Mouse (Mus musculus): Measurements from ENCODE around the gene Ptbp2.
A peak's percentile ranks its signal among the peaks of the same experiment; 100 is the strongest.

Gene Ptbp2

GRCm38 (mm10) chr3:119784366-119784765, at the start of gene Ptbp2:
TSS of gene Ptbp2 (minus strand) at chr3:119784466.
- no peak for DNase-seq (ENCODE audit: low read depth, low spot score)

DNA sequence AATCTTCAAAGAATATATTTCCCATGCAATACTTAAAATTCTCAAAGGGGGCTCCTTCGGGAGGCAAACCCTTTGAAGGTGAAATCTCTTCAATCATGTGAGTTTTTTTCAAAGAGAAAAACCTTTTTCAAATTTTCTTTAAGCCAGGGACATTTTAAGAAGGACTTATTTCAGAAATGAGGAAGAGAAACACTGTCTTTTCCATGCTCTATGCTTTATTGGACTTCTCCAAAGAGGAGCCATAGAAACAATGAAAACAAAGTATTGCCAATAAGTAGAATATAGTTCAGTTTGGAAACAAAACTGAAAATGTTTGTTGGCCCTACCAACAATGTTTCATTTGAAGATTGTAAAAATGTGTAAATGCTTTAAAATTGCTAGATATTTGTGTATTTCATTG, 30.4 kb upstream of the Ptbp2 start:
- no peak for DNase-seq (ENCODE audit: low read depth, low spot score)

GRCm38 (mm10) chr3:119806123-119806522, 21.9 kb upstream of the Ptbp2 start:
- no peak for DNase-seq (ENCODE audit: low read depth, low spot score)

DNA sequence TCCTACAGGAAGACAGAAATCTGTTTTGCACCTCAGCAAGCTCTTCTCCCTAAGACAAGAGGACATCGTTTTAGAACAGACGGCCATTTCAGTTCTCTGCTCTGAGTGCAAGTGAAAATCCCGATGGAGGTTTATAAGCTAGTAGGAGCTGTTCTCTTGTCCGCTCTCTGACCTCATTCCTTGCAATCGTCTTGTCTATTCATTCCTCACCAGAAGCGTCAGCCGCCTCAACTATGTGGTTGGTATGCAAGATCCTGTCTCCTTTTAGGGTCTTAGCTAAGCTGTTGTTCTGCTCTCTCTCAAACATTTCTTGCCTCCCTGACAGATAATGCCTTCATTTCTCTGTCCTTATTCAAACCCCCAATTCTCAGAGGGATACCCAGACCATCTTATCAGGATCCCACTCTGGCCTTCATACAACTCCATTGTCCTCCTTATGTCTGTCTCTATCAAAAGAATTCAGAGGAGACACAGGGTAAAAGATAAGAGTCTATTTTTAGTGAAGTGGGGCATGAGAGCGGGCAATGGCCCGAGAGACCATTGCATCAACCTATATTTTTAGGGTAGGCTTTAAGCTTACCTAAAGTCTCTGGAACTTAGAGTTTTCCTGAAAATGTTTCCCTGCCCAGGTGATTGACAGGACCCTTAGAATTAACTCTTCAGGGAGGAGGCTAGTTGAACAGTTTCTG, 10.6 kb upstream of the Ptbp2 start:
- DNase-seq (ENCODE audit: low read depth, low spot score), result no peak

DNA sequence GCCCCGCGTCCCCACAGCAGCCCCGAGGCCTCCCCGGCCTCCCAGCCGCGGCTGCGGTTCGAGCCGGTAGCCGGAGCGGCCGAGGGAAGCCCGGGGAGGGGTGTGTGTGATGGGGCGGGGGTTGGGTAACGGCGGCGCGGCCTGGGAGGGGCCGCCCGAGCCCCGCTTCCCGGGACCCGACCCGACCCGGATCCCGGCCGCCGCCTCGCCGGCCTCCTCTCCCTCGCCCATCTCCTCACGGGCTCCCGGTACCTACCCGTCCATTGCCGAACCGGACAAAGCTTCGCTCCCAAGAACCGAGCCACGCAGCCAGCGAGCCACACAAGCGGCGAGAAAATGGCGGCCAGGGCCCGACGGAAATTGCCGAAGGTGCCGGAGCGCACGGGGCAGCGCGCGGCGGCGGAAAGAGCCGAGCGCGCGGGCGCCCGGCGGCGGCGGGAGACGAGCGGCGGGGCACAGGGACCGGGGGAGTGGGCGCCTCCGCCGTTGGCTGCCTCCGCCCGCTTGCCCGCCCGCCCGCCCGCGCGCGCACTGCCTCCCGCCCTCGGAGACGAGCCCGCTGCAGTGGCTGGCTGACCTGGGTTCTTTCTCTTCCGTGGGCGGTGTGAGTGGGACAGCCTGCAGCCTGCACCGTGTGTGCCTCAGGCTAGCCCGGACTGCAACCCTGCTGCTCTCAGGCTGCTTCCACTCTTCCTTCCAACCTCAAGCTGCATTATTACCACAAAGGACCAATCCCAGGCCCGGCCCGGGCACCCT, 1.1 kb downstream of the Ptbp2 start:
- peak; percentile 76 for DNase-seq (ENCODE audit: low read depth, low spot score)

DNA sequence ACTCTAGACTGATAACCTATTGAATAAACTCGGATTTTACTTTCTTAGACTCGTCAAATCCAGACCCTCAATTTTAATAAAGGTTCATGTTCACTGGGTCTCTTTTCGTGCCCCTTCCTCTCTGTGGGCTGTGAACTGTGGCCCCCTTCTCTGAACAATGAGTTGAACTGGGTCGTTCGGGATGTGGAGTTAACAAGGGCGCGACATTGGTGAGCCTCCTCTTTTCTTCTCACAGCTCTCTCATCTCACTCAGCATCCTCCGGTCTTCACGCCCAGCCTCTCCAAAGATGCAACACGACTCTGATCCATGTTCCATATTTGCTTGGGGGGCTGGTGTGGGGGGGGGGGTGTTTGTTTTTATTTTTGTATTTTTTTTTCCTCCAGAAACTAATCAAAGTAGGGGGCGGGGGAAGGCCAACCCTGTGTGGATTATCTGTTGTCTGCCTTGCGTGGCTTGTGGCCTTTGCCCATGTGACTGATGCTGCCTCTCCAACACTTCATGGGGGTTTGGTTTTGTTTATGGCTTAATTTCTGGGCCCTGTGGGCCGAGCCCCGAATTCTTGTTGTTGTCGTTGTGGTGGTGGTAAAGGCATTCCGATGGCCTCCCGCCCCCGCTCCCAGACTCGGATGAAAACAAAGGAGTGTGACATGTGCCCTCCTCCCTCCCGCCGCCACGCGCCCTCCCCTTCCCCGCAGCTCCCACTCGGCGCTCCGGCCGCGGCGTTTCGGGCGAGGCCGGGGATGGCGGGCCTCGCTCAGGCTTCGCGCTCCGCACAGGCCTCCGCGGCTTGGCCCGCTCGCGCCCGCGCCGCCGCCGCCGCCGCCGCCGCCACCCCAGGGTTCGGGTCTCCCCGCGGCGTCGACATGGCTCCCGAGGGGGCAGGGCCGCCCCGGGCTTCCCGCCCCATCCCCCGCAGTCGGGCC, 2.0 kb downstream of the Ptbp2 start:
- DNase-seq (ENCODE audit: low read depth, low spot score), result peak; percentile 18

DNA sequence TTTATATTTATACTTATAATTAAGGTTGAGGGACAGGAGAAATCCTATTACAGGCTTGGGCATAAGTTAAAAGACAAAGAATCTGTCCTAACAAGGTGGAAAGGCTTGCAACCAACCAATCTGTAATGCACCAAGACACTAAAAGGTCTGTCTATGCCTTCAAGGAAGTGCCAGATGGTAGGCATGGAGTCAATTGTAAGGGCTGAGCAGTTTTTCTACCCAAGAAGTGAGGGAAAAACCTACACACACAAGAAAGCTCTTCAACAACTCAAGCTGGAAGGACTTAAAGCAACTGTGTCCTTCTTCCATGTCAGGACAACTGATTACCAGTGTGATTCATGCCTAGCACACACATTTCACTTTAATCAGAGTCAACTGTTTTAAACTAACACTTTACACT, 3.4 kb downstream of the Ptbp2 start:
- DNase-seq (ENCODE audit: low read depth, low spot score), result no peak

GRCm38 (mm10) chr3:119779261-119779660, 5.0 kb downstream of the Ptbp2 start:
- no peak for DNase-seq (ENCODE audit: low read depth, low spot score)

DNA sequence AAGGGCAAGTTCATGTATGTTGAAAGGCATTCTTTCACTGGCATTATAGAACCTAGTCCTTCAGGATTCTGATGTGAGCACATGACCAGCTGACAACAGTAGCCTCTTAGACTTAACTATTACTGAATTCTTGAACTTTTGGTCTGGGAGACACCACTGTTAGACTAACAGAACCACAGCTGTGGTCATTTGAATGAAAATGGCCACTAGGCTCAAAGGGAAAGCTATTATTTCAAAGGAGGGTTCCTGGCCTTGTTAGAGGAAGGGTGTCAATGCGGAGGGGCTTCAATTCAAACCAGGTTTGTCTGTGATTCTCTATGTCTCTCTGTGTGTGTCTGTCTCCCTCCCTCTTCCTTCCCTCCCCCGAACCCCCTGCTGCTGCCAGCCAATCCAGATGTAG, 5.8 kb downstream of the Ptbp2 start:
- no peak for DNase-seq (ENCODE audit: low read depth, low spot score)

GRCm38 (mm10) chr3:119776129-119776528, 8.1 kb downstream of the Ptbp2 start:
- no peak for DNase-seq (ENCODE audit: low read depth, low spot score)

GRCm38 (mm10) chr3:119772789-119773188, 11.5 kb downstream of the Ptbp2 start:
- DNase-seq (ENCODE audit: low read depth, low spot score), result no peak

GRCm38 (mm10) chr3:119763772-119764171, 20.5 kb downstream of the Ptbp2 start:
- no peak for DNase-seq (ENCODE audit: low read depth, low spot score)

DNA sequence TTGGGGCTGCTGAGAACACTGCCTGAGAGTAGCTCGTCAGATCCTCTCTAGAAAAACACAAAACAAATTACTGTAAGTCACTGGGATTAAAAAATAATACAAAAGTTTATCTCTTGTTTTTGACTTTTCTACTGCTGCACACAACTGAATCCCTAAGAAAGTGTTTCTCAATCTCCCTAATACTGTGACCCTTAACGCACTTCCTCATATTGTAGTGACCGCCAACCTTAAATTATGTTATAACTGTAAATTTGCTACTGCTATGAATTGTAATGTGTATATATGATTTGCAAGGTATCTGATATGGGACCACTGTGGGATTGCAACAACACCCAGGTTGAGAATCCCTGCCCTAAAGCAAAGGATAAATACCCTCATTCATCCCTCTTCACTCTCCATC, 22.5 kb downstream of the Ptbp2 start:
- no peak for DNase-seq (ENCODE audit: low read depth, low spot score)

GRCm38 (mm10) chr3:119753791-119754190, 30.5 kb downstream of the Ptbp2 start:
- DNase-seq (ENCODE audit: low read depth, low spot score), result no peak

DNA sequence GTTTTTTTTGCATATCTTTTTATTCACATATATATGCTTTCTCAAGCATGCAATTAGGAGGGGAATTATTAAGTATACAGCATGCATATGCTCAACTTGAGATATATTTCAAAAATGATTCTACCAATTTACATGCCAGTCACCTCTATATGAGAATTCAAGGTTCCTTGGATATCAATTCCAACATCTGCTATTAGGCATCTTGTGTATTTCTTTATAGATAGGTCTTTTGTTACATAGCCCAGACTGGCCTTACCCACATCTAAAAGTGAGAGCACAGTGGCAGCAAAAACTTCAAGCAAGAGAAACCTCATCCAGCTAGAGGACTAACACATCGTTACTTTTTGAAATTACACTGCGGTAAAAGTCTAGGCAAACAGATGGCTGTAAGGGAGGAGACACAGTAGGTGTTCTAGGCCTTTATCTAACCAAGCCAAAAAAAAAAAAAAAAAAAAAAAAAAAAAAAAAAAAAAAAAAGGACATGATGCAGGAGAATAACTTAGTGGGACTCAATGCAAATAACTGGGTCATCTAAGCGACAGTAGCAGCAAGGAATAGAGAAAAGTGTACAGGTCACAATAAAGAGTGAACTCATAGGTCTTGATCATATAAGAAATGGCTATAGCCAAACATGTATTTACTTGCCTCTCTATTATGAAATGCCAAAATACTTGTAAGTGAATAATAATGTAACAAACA, 34.6 kb downstream of the Ptbp2 start:
- DNase-seq (ENCODE audit: low read depth, low spot score), result no peak

DNA sequence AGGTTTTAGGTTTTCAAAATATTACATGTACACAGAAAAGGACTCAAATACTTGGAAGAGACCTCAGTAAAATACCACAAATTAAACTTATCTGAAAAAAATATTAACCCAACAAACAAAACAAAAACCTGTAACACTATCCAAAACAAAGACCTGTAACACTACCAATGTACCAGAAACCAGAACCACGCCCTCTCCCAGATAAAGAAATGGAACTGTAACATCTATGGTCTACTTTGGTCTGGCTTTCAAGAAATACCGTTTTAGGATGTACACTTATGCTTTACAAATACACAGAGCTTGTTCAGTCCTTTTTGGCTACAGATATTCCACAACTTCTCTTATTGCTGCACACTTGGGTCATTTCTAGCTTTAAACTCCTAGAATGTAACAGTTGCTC, 35.1 kb downstream of the Ptbp2 start:
- DNase-seq (ENCODE audit: low read depth, low spot score), result no peak

DNA sequence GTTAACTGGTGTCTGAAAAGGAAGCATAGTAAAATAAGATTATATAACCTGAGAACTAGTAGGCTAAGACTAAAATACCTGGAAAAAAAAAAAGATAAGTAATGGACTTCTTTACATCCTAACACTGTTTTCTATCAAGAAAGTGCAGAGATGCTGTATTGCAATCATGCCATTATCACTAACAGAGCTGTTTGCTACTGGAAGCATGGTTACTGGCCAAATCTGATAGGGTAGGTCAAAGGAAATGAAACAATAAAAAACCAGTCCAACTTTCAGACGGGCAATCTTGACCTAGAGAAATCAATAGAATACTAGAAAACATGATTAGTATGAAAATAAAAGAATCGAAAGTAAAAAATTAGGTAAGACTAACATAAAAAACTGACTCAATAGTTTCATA, 37.6 kb downstream of the Ptbp2 start:
- DNase-seq (ENCODE audit: low read depth, low spot score), result no peak

DNA sequence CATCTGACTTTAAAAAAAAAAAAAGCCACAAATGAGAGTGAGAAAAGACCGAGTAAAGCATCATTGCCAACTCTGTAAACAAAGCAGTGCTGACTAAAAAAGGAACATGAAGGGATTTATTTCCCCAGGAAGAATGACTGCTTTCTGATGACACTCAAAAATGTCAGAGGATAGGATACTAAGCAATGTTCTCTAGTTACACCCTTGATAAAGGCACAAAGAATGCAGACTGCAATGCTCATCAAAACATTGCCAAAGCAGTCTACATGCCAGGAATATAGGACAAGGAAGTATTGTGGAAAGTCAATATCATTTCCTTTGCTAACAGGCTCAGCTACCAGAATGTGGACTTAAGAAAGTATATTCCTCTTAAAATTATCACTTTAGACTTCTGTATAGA, 38.5 kb downstream of the Ptbp2 start:
- DNase-seq (ENCODE audit: low read depth, low spot score), result no peak

- DNase-seq (ENCODE audit: low read depth, low spot score), result no peak
These were observed 54.4 kb downstream of the Ptbp2 start for GRCm38 (mm10) chr3:119729863-119730262.

GRCm38 (mm10) chr3:119712066-119712465, 72.2 kb downstream of the Ptbp2 start:
- no peak for DNase-seq (ENCODE audit: low read depth, low spot score)

GRCm38 (mm10) chr3:119711503-119711902, 72.8 kb downstream of the Ptbp2 start:
- no peak for DNase-seq (ENCODE audit: low read depth, low spot score)

DNA sequence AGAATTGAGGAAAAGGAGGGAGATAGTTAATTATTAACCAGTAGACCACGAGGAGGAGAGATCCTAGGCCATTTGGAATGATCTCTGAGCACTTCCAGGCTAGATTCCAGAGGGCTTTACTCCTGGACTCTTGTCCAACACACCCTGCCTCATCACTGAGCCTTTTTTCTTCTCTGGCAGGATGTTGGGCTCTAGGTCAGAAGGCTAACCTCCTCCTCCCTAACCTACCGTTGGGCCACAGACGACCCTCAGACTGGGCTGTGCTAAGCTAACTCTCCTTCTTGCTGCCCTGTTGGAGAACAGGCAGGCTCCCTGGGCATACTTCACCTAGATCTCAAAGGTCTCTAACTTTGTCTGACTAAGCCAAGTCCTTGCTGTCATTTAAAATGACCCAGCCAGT, 82.8 kb downstream of the Ptbp2 start:
- DNase-seq (ENCODE audit: low read depth, low spot score), result no peak
